Mouse (Mus musculus) liver, embryonic 13.5 days (tissue): ENCODE results near the gene H2-T22. TPM values are rescaled to one million over a fixed set of nuclear protein-coding genes. Genes with fewer than 3 reads are reported as not detected.
"Not testable (repeated sequence)": the region's sequence is repeated elsewhere in the genome, so short reads cannot be mapped to it uniquely, and the experiment has no call there.

Experiments used
- ATAC-seq: fragments of 200-750 bp; cut with Nextera tagmentation; 2 replicates; pipeline ENCODE4 v1.8.0; 2017; ENCODE audit warnings: low read depth, mild to moderate bottlenecking, moderate number of reproducible peaks, moderate library complexity
- DNase-seq: peaks from one replicate; pipeline ENCODE4 v3.0.0; 2022
- H3K27ac ChIP-seq: fragments of 300-500 bp; sonication (generic); 2 replicates; pipeline ENCODE4 v1.5.1; 2015; ENCODE audit warnings: moderate library complexity, mild to moderate bottlenecking, inconsistent platforms
- H3K27me3 ChIP-seq: fragments of 300-500 bp; sonication (generic); 2 replicates; pipeline ENCODE4 v1.6.1; 2015; ENCODE audit warnings: mild to moderate bottlenecking, inconsistent platforms
- H3K36me3 ChIP-seq: fragments of 300-500 bp; sonication (generic); 2 replicates; pipeline ENCODE4 v1.6.1; 2015; ENCODE audit warnings: mild to moderate bottlenecking, inconsistent platforms
- H3K4me1 ChIP-seq: fragments of 300-500 bp; sonication (generic); replicated peaks from 2 replicates; pipeline ENCODE4 v1.6.1; 2015; ENCODE audit warnings: inconsistent platforms
- H3K4me2 ChIP-seq: fragments of 300-500 bp; sonication (generic); 2 replicates; pipeline ENCODE4 v1.6.1; 2015; ENCODE audit warnings: inconsistent platforms, mild to moderate bottlenecking, moderate library complexity
- H3K4me3 ChIP-seq: fragments of 300-500 bp; sonication (generic); replicated peaks from 2 replicates; pipeline ENCODE4 v1.5.1; 2015; ENCODE audit warnings: mild to moderate bottlenecking, inconsistent platforms
- H3K9ac ChIP-seq: fragments of 300-500 bp; sonication (generic); 2 replicates; pipeline ENCODE4 v1.6.1; 2015; ENCODE audit warnings: mild to moderate bottlenecking, inconsistent platforms
- H3K9me3 ChIP-seq: fragments of 300-500 bp; sonication (generic); replicated peaks from 2 replicates; pipeline ENCODE4 v1.6.1; 2016; ENCODE audit warnings: inconsistent platforms
- WGBS: fragments of 180-500 bp; shearing (Covaris S2); methylation state at CpG from one replicate; pipeline ENCODE4 v1.1.7; 2015; ENCODE audit not compliant: insufficient replicate concordance; 5-methylcytosine and 5-hydroxymethylcytosine counted together
- polyA plus RNA-seq: library from polyadenylated mRNA; unstranded; fragments of >200 nt; fragmentation: Nextera tagmentation; extraction: Ambion mirVana; gene quantifications from 2 replicates; pipeline ENCODE4 v1.2.1, GENCODE M21; 2015

H2-T22 gene
- polyA plus RNA-seq, 1 experiment from 2014 or later = 9.2 TPM

DNA sequence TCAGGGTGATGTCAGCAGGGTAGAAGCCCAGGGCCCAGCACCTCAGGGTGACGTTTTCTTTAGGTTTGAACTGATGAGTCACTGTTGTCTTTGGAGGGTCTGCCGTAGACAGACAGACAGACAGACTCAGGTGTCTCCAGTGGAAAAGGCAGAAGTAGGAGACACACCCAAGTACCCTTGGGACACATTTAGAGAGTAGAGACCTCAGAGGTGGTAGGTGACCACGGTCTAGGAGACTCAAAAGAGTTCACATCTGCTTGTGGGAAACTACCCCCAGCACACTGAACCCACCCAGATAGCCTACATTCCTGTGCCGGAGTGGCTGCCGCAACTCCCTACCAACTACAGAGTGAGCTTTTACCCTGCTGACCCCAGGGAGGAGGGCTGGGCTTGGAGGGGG lies 27.6 kb downstream of the H2-T22 start:
- Histone ChIP-seq H3K4me3 (no peak overlapping the region), H3K4me2 (no peak overlapping the region), H3K27ac (no peak overlapping the region), H3K27me3 (no peaks in the 10 kb centered on the region), H3K36me3 (peaks cover 42% of the 10 kb centered on the region), H3K9me3 (no peaks in the 10 kb centered on the region), H3K4me1 (peaks cover 40% of the 10 kb centered on the region), H3K9ac (no peak overlapping the region)
- 86% methylated on average over 5 of the region's 5 CpGs for WGBS
- DNase-seq = no peak
- ATAC-seq = no peak

DNA sequence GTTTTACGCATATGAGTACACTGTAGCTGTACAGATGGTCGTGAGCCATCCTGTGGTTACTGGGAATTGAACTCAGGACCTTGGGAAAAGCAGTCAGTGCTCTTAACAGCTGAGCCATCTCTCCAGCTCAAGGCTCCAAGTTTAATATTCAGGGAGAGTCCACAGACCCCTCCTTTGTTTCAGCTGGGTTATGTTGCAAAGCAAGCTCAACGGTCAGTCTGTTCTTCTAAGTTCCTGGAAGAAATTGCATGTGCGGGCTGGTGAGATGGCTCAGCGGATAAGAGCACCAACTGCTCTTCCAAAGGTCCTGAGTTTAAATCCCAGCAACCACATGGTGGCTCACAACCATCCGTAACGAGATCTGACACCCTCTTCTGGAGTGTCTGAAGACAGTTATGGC lies 38.1 kb downstream of the H2-T22 start:
- WGBS = 87% methylated on average over 7 of the region's 7 CpGs
- H3K4me3 ChIP-seq, DNase-seq, H3K4me2 ChIP-seq, ATAC-seq, H3K9ac ChIP-seq, H3K27me3 ChIP-seq, H3K27ac ChIP-seq: not testable (repeated sequence)
- peaks cover 41% of the 10 kb centered on the region for H3K4me1 ChIP-seq
- H3K9me3 ChIP-seq = peaks cover 27% of the 10 kb centered on the region
- H3K36me3 ChIP-seq = peaks cover 58% of the 10 kb centered on the region

DNA sequence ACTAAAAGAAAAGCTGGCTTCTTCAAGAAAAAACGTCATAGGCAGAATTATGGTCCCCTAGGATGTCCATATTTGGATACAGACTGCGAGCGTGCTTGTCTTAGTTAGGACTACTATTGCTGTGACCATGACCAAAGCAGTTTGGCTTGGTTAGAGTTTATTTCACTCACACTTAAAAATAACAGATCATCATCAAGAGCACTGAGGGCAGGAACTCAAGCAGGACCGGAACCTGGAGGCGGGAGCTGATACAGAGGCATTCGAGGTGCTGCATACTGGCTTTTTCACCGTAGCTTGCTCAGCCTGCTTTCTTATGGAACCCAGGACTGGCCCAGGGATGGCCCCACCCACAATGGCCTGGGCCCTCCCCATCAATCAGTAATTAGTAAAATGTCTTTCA lies 39.2 kb downstream of the H2-T22 start:
- Histone ChIP-seq H3K4me3 (no peak overlapping the region), H3K27me3 (no peaks in the 10 kb centered on the region), H3K4me1 (peaks cover 52% of the 10 kb centered on the region), H3K4me2 (no peak overlapping the region), H3K9me3 (peaks cover 27% of the 10 kb centered on the region), H3K9ac (no peak overlapping the region), H3K27ac (no peak overlapping the region), H3K36me3 (peaks cover 60% of the 10 kb centered on the region)
- DNase-seq (no peak), ATAC-seq (no peak)
- 82% methylated on average over 7 of the region's 7 CpGs for WGBS

DNA sequence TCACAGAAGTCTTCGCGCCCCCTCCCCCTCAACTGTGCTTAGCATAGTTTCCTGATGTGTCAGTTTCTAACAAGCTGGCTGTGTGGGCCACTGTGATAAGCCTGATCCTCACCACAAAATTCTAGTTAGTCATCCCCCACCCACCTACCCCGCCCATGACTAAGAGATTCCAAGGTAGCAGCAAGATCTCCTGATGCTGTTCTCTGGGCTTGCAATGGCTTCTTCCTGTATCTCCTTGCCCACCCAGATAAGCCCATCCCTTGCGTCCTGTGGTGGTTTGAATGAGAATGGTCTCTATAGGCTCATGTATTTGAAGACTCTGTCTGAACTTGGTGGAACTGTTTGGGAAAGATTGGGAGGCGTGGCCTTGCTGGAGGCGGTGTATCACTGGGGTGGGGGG lies 40.6 kb downstream of the H2-T22 start:
- H3K27me3 ChIP-seq = no peaks in the 10 kb centered on the region
- peaks cover 59% of the 10 kb centered on the region for H3K36me3 ChIP-seq
- H3K27ac ChIP-seq = peak overlapping the region; percentile 92
- peak overlapping the region; percentile 12; the same call in 1 of the 2 replicates for H3K4me3 ChIP-seq
- H3K4me1 ChIP-seq = peaks cover 65% of the 10 kb centered on the region
- whole genome bisulfite sequencing = 52% methylated on average over 6 of the region's 6 CpGs
- H3K9me3 ChIP-seq = peaks cover 27% of the 10 kb centered on the region
- peak; percentile 83 for DNase-seq
- ATAC-seq = peak; percentile 86
- H3K4me2 ChIP-seq = peak overlapping the region; percentile 58
- no peak overlapping the region for H3K9ac ChIP-seq

GRCm38 (mm10) chr17:36001121-36001897 lies 41.2 kb downstream of the H2-T22 start:
- peak; percentile 53 for ATAC-seq
- Histone ChIP-seq H3K4me1 (peaks cover 71% of the 10 kb centered on the region), H3K9ac (peak overlapping the region; percentile 47; the same call in 1 of the 2 replicates)

GRCm38 (mm10) chr17:36000349-36000748 lies 42.2 kb downstream of the H2-T22 start:
- peaks cover 80% of the 10 kb centered on the region for H3K4me1 ChIP-seq
- peaks cover 43% of the 10 kb centered on the region for H3K36me3 ChIP-seq
- 81% methylated on average over 4 of the region's 4 CpGs for WGBS
- peak overlapping the region; percentile 58 for H3K4me2 ChIP-seq
- H3K27me3 ChIP-seq = no peaks in the 10 kb centered on the region
- peaks cover 16% of the 10 kb centered on the region for H3K9me3 ChIP-seq
- peak overlapping the region; percentile 92 for H3K27ac ChIP-seq
- no peak for ATAC-seq
- H3K4me3 ChIP-seq = no peak overlapping the region
- DNase-seq = no peak
- H3K9ac ChIP-seq = peak overlapping the region; percentile 47; the same call in 1 of the 2 replicates

More at GRCm38 (mm10) chr17:36001121-36001897, 41.2 kb downstream of the H2-T22 start:
- Histone ChIP-seq H3K4me3 (0 out of 2 replicates have a peak overlapping the region, but pooled peaks have one; percentile 10), H3K27ac (peak overlapping the region; percentile 92), H3K27me3 (no peaks in the 10 kb centered on the region), H3K9me3 (peaks cover 22% of the 10 kb centered on the region), H3K4me2 (peak overlapping the region; percentile 58), H3K36me3 (peaks cover 53% of the 10 kb centered on the region)
- 81% methylated on average over 12 of the region's 12 CpGs for WGBS
- no peak for DNase-seq

DNA sequence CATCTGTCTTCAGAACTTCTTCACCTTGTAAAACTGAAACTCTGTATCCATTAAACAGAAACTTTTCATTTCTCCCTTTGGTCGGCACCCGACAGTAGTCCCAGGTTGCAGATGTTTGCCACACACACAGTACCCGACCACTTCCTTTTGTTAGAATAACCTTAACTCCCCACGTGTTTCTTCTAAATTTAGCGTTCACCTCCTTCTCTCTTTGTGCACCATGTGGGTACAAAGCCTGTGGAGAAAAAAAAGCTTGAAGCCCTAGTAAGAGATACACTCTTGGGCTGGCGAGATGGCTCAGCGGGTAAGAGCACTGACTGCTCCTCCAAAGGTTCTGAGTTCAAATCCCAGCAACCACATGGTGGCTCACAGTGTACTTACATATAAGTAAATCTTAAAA lies 43.2 kb downstream of the H2-T22 start:
- H3K4me3 ChIP-seq = peak overlapping the region; percentile 56
- peaks cover 34% of the 10 kb centered on the region for H3K36me3 ChIP-seq
- H3K27ac ChIP-seq = peak overlapping the region; percentile 64
- peaks cover 16% of the 10 kb centered on the region for H3K9me3 ChIP-seq
- WGBS = 48% methylated on average over 7 of the region's 7 CpGs
- ATAC-seq = no peak
- H3K4me2 ChIP-seq = peak overlapping the region; percentile 58
- peak overlapping the region; percentile 43; the same call in 1 of the 2 replicates for H3K9ac ChIP-seq
- H3K27me3 ChIP-seq = no peaks in the 10 kb centered on the region
- H3K4me1 ChIP-seq = peaks cover 85% of the 10 kb centered on the region
- DNase-seq = no peak

- Histone ChIP-seq H3K27me3 (no peaks in the 10 kb centered on the region), H3K4me3 (peak overlapping the region; percentile 56), H3K9me3 (peaks cover 16% of the 10 kb centered on the region), H3K36me3 (peaks cover 27% of the 10 kb centered on the region), H3K27ac (peak overlapping the region; percentile 82), H3K9ac (peak overlapping the region; percentile 67), H3K4me1 (peaks cover 85% of the 10 kb centered on the region), H3K4me2 (peak overlapping the region; percentile 58)
- ATAC-seq = no peak
- 43% methylated on average over 6 of the region's 6 CpGs for WGBS
- DNase-seq = no peak
Measured at GRCm38 (mm10) chr17:35998545-35999305, 43.8 kb downstream of the H2-T22 start.

- peak overlapping the region; percentile 58 for H3K4me2 ChIP-seq
- H3K9ac ChIP-seq = peak overlapping the region; percentile 67
- no peaks in the 10 kb centered on the region for H3K27me3 ChIP-seq
- H3K27ac ChIP-seq = peak overlapping the region; percentile 82
- peak; percentile 50 for ATAC-seq
- WGBS = 33% methylated on average over 12 of the region's 12 CpGs
- peaks cover 82% of the 10 kb centered on the region for H3K4me1 ChIP-seq
- H3K9me3 ChIP-seq = peaks cover 14% of the 10 kb centered on the region
- H3K4me3 ChIP-seq = peak overlapping the region; percentile 56
- peaks cover 19% of the 10 kb centered on the region for H3K36me3 ChIP-seq
- peak; percentile 61 for DNase-seq
Measured at GRCm38 (mm10) chr17:35997713-35998510, 44.6 kb downstream of the H2-T22 start.

- H3K4me2 ChIP-seq = peak overlapping the region; percentile 86
Measured at GRCm38 (mm10) chr17:35996949-35997348, 45.6 kb downstream of the H2-T22 start.

More at GRCm38 (mm10) chr17:35996949-35997348, 45.6 kb downstream of the H2-T22 start:
- Histone ChIP-seq H3K36me3 (peaks cover 10% of the 10 kb centered on the region), H3K27me3 (no peaks in the 10 kb centered on the region), H3K4me3 (0 out of 2 replicates have a peak overlapping the region, but pooled peaks have one; percentile 56), H3K9ac (peak overlapping the region; percentile 42; the same call in 1 of the 2 replicates), H3K27ac (peak overlapping the region; percentile 82), H3K9me3 (peaks cover 5% of the 10 kb centered on the region; the same call in 1 of the 2 replicates), H3K4me1 (peaks cover 73% of the 10 kb centered on the region)
- DNase-seq (peak; percentile 93), ATAC-seq (peak; percentile 41)
- 1% methylated on average over 11 of the region's 11 CpGs for WGBS
